Mouse (Mus musculus): ENCODE results near the gene Hdgf. TPM values are rescaled to one million over a fixed set of nuclear protein-coding genes. Genes with fewer than 3 reads are reported as not detected.
A peak's percentile ranks its signal among the peaks of the same experiment; 100 is the strongest.

The Hdgf gene
- total RNA-seq, 2 experiments from 2014 or later, result 152 to 161 TPM

GRCm38 (mm10) chr3:87959371-87959770 is 53.2 kb downstream of the Hdgf start:
- intact Hi-C loops (cut with DNase I; ENCODE audit: low total_unique reads), result no loop called here

GRCm38 (mm10) chr3:87960191-87960585 is 54.1 kb downstream of the Hdgf start:
- intact Hi-C loops (cut with DNase I; ENCODE audit: low total_unique reads), result loop anchor here (2.0 kb wide), 1 partner anchor 23 kb away; no protein-coding TSS in a partner anchor
- DNase-seq, result no peak

More at GRCm38 (mm10) chr3:87959371-87959770, 53.2 kb downstream of the Hdgf start:
- DNase-seq, result no peak

- peak; percentile 93 for DNase-seq
- intact Hi-C loops (cut with DNase I; ENCODE audit: low total_unique reads), result loop anchor here (2.0 kb wide), 1 partner anchor 24 kb away; no protein-coding TSS in a partner anchor
These were observed 54.6 kb downstream of the Hdgf start for GRCm38 (mm10) chr3:87960586-87961191.

Other genes with a start within 250 kb of the Hdgf start
- gene Lrrc71, start 157.7 kb upstream of the Hdgf start, total RNA-seq (2021), result under 1 TPM; 0.04 to 0.53 TPM
- gene Ntrk1, start 111.2 kb upstream of the Hdgf start, total RNA-seq (2021), result not detected
- under 1 TPM; 0.25 to 0.35 TPM for gene Insrr, start 109.4 kb upstream of the Hdgf start, total RNA-seq (2021)
- gene Pear1, start 82.0 kb upstream of the Hdgf start, total RNA-seq (2021), result 10 to 100 TPM; 14.4 to 17.9 TPM
- gene Sh2d2a, start 59.6 kb upstream of the Hdgf start, total RNA-seq (2021), result under 1 TPM in 1 of 2 experiments, not detected in 1; 0.06 TPM
- gene Prcc, start 20.7 kb upstream of the Hdgf start, total RNA-seq (2021), result 10 to 100 TPM; 40.1 to 40.5 TPM
- 10 to 100 TPM; 42.1 to 46.5 TPM for gene Mrpl24, start 13.2 kb downstream of the Hdgf start, total RNA-seq (2021)
- 1 to 10 TPM; 9.0 to 9.6 TPM for gene Isg20l2, start 24.0 kb downstream of the Hdgf start, total RNA-seq (2021)
- gene Rrnad1, start 24.4 kb downstream of the Hdgf start, total RNA-seq (2021), result 1 to 10 TPM; 3.6 to 3.9 TPM
- under 1 TPM; 0.31 to 0.33 TPM for gene Crabp2, start 42.3 kb downstream of the Hdgf start, total RNA-seq (2021)
- 10 to 100 TPM; 37.2 to 51.2 TPM for gene Nes, start 64.8 kb downstream of the Hdgf start, total RNA-seq (2021)
- under 1 TPM; 0.08 to 0.16 TPM for gene Bcan, start 93.9 kb downstream of the Hdgf start, total RNA-seq (2021)
- gene Hapln2, start 121.3 kb downstream of the Hdgf start, total RNA-seq (2021), result under 1 TPM in 1 of 2 experiments, not detected in 1; 0.13 TPM
- gene Gpatch4, start 136.8 kb downstream of the Hdgf start, total RNA-seq (2021), result 10 to 100 TPM; 11.3 to 15.0 TPM
- gene Naxe, start 152.2 kb downstream of the Hdgf start, total RNA-seq (2021), result 10 to 100 TPM; 47.1 to 47.4 TPM
- not detected for gene Ttc24, start 172.0 kb downstream of the Hdgf start, total RNA-seq (2021)
- 1 to 10 TPM; 2.5 to 2.7 TPM for gene Iqgap3, start 175.7 kb downstream of the Hdgf start, total RNA-seq (2021)
- gene Mef2d, start 236.1 kb downstream of the Hdgf start, total RNA-seq (2021), result 100 to 1,000 TPM; 136 to 137 TPM

All from gastrocnemius, postnatal 14 days (tissue).